Mouse (Mus musculus): ENCODE results near the gene Ago4. TPM values are rescaled to one million over a fixed set of nuclear protein-coding genes. Genes with fewer than 3 reads are reported as not detected.

Ago4 gene
- 0.38 and 0.63 TPM in 2 replicates for polyA plus RNA-seq (2015; fragmentation: Nextera tagmentation; extraction: Ambion mirVana)

- Histone ChIP-seq H3K27ac (ENCODE audit: low read depth) (peak within 1 kb of the TSS; percentile 50), H3K9me3 (ENCODE audit: low read length) (no peaks in the 10 kb centered on the region), H3K36me3 (replicated peaks; ENCODE audit: insufficient read depth, low read length) (no peaks in the 10 kb centered on the region), H3K4me1 (ENCODE audit: insufficient read depth) (peaks cover 6% of the 10 kb centered on the region; the same call in 1 of the 2 replicates), H3K9ac (replicated peaks) (peak within 1 kb of the TSS; percentile 70), H3K4me3 (ENCODE audit: low read depth, low read length) (peak within 1 kb of the TSS; percentile 71), H3K4me2 (ENCODE audit: low read depth, low read length) (peak within 1 kb of the TSS; percentile 75), H3K27me3 (ENCODE audit: insufficient read depth, low read length) (no peaks in the 10 kb centered on the region)
- WGBS (ENCODE audit: insufficient replicate concordance): 2% methylated on average over 53 of the region's 120 CpGs
- ATAC-seq (peak; percentile 83), DNase-seq (peak; percentile 72)
- TF ChIP-seq CTCF (IDR thresholded peaks at IDR 0.05; ENCODE audit: low read depth) (no peak), EP300 (IDR thresholded peaks at IDR 0.05; ENCODE audit: low read depth) (no peak)
Measured at GRCm38 (mm10) chr4:126532827-126533728, at the start of gene Ago4. Ago4 (minus strand) TSS chr4:126533472.

GRCm38 (mm10) chr4:126579077-126579476, 45.8 kb upstream of the Ago4 start:
- H3K9me3 ChIP-seq (ENCODE audit: low read length): no peaks in the 10 kb centered on the region
- no peak for ATAC-seq

GRCm38 (mm10) chr4:126577920-126578319, 44.6 kb upstream of the Ago4 start:
- no peaks in the 10 kb centered on the region for H3K4me1 ChIP-seq (ENCODE audit: insufficient read depth)
- H3K9me3 ChIP-seq (ENCODE audit: low read length): no peaks in the 10 kb centered on the region
- no peak for TF ChIP-seq EP300 (IDR thresholded peaks at IDR 0.05; ENCODE audit: low read depth)
- no peak for TF ChIP-seq CTCF (IDR thresholded peaks at IDR 0.05; ENCODE audit: low read depth)
- DNase-seq: no peak
- no peak overlapping the region for H3K4me3 ChIP-seq (ENCODE audit: low read depth, low read length)
- no peaks in the 10 kb centered on the region for H3K27me3 ChIP-seq (ENCODE audit: insufficient read depth, low read length)
- H3K4me2 ChIP-seq (ENCODE audit: low read depth, low read length): no peak overlapping the region
- no peak overlapping the region for H3K27ac ChIP-seq (ENCODE audit: low read depth)
- H3K36me3 ChIP-seq (replicated peaks; ENCODE audit: insufficient read depth, low read length): peaks cover 81% of the 10 kb centered on the region
- H3K9ac ChIP-seq (replicated peaks): no peak overlapping the region
- no peak for ATAC-seq
- 58% methylated on average over 3 of the region's 3 CpGs for WGBS (ENCODE audit: insufficient replicate concordance)

More at GRCm38 (mm10) chr4:126579077-126579476, 45.8 kb upstream of the Ago4 start:
- Histone ChIP-seq H3K36me3 (replicated peaks; ENCODE audit: insufficient read depth, low read length) (peaks cover 79% of the 10 kb centered on the region), H3K4me2 (ENCODE audit: low read depth, low read length) (no peak overlapping the region), H3K27me3 (ENCODE audit: insufficient read depth, low read length) (no peaks in the 10 kb centered on the region), H3K9ac (replicated peaks) (no peak overlapping the region), H3K4me1 (ENCODE audit: insufficient read depth) (no peaks in the 10 kb centered on the region), H3K4me3 (ENCODE audit: low read depth, low read length) (no peak overlapping the region), H3K27ac (ENCODE audit: low read depth) (no peak overlapping the region)
- no peak for DNase-seq
- TF ChIP-seq CTCF (IDR thresholded peaks at IDR 0.05; ENCODE audit: low read depth): no peak
- 83% methylated on average over 2 of the region's 2 CpGs for WGBS (ENCODE audit: insufficient replicate concordance)

GRCm38 (mm10) chr4:126576281-126576680, 43.0 kb upstream of the Ago4 start:
- Histone ChIP-seq H3K9me3 (ENCODE audit: low read length) (no peaks in the 10 kb centered on the region), H3K4me3 (ENCODE audit: low read depth, low read length) (no peak overlapping the region), H3K27ac (ENCODE audit: low read depth) (no peak overlapping the region), H3K36me3 (replicated peaks; ENCODE audit: insufficient read depth, low read length) (peaks cover 90% of the 10 kb centered on the region), H3K4me2 (ENCODE audit: low read depth, low read length) (no peak overlapping the region), H3K9ac (replicated peaks) (no peak overlapping the region), H3K4me1 (ENCODE audit: insufficient read depth) (no peaks in the 10 kb centered on the region), H3K27me3 (ENCODE audit: insufficient read depth, low read length) (no peaks in the 10 kb centered on the region)
- ATAC-seq: no peak
- TF ChIP-seq EP300 (IDR thresholded peaks at IDR 0.05; ENCODE audit: low read depth) (no peak), CTCF (IDR thresholded peaks at IDR 0.05; ENCODE audit: low read depth) (no peak)
- WGBS (ENCODE audit: insufficient replicate concordance): 92% methylated on average over 5 of the region's 5 CpGs
- no peak for DNase-seq

DNA sequence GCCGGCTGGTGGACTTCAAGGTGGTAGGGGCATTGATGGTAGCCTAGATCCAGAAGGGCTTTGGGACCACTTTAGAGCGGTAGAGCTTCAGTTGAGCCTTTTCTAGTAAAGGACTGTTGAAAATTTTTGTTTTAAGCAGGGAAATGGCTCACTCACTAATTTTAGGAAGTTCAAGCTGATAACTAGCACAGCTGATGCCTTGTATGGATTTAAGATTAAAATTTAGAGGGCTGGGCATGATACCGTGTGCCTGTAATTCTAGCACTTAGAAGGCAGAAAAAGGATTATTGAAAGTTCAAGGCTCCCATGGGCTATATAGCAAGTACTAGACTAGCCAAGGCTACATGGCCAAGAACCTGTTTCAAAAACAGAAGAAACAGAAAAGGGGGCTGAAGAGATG, 36.5 kb upstream of the Ago4 start:
- Histone ChIP-seq H3K36me3 (replicated peaks; ENCODE audit: insufficient read depth, low read length) (peaks cover 70% of the 10 kb centered on the region), H3K27ac (ENCODE audit: low read depth) (no peak overlapping the region), H3K4me1 (ENCODE audit: insufficient read depth) (no peaks in the 10 kb centered on the region), H3K9ac (replicated peaks) (no peak overlapping the region), H3K4me2 (ENCODE audit: low read depth, low read length) (no peak overlapping the region), H3K4me3 (ENCODE audit: low read depth, low read length) (no peak overlapping the region), H3K9me3 (ENCODE audit: low read length) (no peaks in the 10 kb centered on the region), H3K27me3 (ENCODE audit: insufficient read depth, low read length) (no peaks in the 10 kb centered on the region)
- ATAC-seq: no peak
- TF ChIP-seq EP300 (IDR thresholded peaks at IDR 0.05; ENCODE audit: low read depth): no peak
- TF ChIP-seq CTCF (IDR thresholded peaks at IDR 0.05; ENCODE audit: low read depth): no peak
- no peak for DNase-seq
- 92% methylated on average over 3 of the region's 3 CpGs for WGBS (ENCODE audit: insufficient replicate concordance)

DNA sequence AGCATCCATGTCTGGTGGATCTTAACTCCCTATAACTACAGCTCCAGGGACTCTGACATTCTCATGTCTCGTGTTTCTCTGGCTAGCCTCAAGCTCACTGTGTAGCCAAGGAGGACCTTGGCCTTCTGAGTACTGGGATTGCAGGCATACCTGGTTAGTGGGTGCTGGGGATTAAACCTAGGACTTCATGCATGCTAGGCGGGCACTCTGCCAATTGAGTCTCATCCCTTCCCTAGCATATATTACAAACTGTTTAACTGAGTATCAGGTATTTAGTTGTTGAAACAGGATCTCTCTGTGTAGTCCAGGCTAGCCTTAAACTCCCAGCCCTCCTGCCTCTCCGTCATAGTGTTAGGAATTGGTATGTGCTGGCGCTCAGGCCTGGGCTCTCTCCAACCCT, 34.0 kb upstream of the Ago4 start:
- TF ChIP-seq EP300 (IDR thresholded peaks at IDR 0.05; ENCODE audit: low read depth) (no peak), CTCF (IDR thresholded peaks at IDR 0.05; ENCODE audit: low read depth) (no peak)
- ATAC-seq (no peak), DNase-seq (no peak)
- Histone ChIP-seq H3K27ac (ENCODE audit: low read depth) (no peak overlapping the region), H3K36me3 (replicated peaks; ENCODE audit: insufficient read depth, low read length) (peaks cover 57% of the 10 kb centered on the region), H3K27me3 (ENCODE audit: insufficient read depth, low read length) (no peaks in the 10 kb centered on the region), H3K4me1 (ENCODE audit: insufficient read depth) (no peaks in the 10 kb centered on the region), H3K4me2 (ENCODE audit: low read depth, low read length) (no peak overlapping the region), H3K4me3 (ENCODE audit: low read depth, low read length) (no peak overlapping the region), H3K9me3 (ENCODE audit: low read length) (no peaks in the 10 kb centered on the region), H3K9ac (replicated peaks) (no peak overlapping the region)
- WGBS (ENCODE audit: insufficient replicate concordance): 92% methylated on average over 4 of the region's 4 CpGs

Data from liver, postnatal 0 days (tissue).